Mouse (Mus musculus) spleen, adult 2 months (tissue): ENCODE measurements around the gene Olfr711. TPM values are rescaled to one million over a fixed set of nuclear protein-coding genes. Genes with fewer than 3 reads are reported as not detected.
"Not testable (repeated sequence)": the region's sequence is repeated elsewhere in the genome, so short reads cannot be mapped to it uniquely, and the experiment has no call there.

Experiments used
- DNase-seq, 2 experiments: peaks; one replicate each; pipeline versions ENCODE4 v3.0.0 to v3.0.0-alpha.2; 2012 to 2021; ENCODE audit warnings: low spot score in 2 of 2, low read depth in 1 of 2
- H3K27ac ChIP-seq: fragments of 200-500 bp; 2 replicates; pipeline ENCODE4 v1.5.1; 2012; ENCODE audit warnings: low read length, inconsistent platforms; ENCODE audit not compliant: insufficient read depth
- H3K27me3 ChIP-seq: fragments of 200-500 bp; 2 replicates; pipeline ENCODE4 v1.6.1; 2012; ENCODE audit warnings: mild to moderate bottlenecking, moderate library complexity, low read length, inconsistent platforms; ENCODE audit not compliant: control insufficient read depth, insufficient read depth
- H3K36me3 ChIP-seq: fragments of 200-500 bp; 2 replicates; pipeline ENCODE4 v1.6.1; 2012; ENCODE audit warnings: mild to moderate bottlenecking, low read length, inconsistent platforms; ENCODE audit not compliant: control insufficient read depth, insufficient read depth
- H3K4me1 ChIP-seq: fragments of 200-500 bp; 2 replicates; pipeline ENCODE4 v1.6.1; 2011; ENCODE audit warnings: inconsistent platforms; ENCODE audit not compliant: control insufficient read depth, insufficient read depth, insufficient read length
- H3K4me3 ChIP-seq: fragments of 200-500 bp; 2 replicates; pipeline ENCODE4 v1.5.1; 2011; ENCODE audit warnings: mild to moderate bottlenecking, inconsistent platforms; ENCODE audit not compliant: insufficient read depth, insufficient read length; ENCODE audit errors: extremely low read depth
- CTCF ChIP-seq: fragments of 200-500 bp; IDR thresholded peaks from 2 replicates; pipeline ENCODE4 v1.5.1; 2011; ENCODE audit warnings: mild to moderate bottlenecking, inconsistent platforms; ENCODE audit not compliant: insufficient read depth, insufficient read length, insufficient replicate concordance; ENCODE audit errors: extremely low read depth
- POLR2A ChIP-seq: fragments of 200-500 bp; IDR thresholded peaks from 2 replicates; pipeline ENCODE4 v1.6.1; 2011; ENCODE audit warnings: low read depth, low read length, inconsistent platforms
- WGBS: fragments of 180-500 bp; shearing (Covaris S2); methylation state at CpG from one replicate; pipeline ENCODE4 v1.1.7; 2018; 5-methylcytosine and 5-hydroxymethylcytosine counted together
- polyA plus RNA-seq: library from polyadenylated mRNA; depleted of rRNA; stranded (reverse); fragments of >200 nt; gene quantifications from 2 replicates; pipeline ENCODE4 v1.2.3, GENCODE M21; 2012; rRNA removed

Olfr711 gene
- polyA plus RNA-seq, result not detected in 2 replicates

DNA sequence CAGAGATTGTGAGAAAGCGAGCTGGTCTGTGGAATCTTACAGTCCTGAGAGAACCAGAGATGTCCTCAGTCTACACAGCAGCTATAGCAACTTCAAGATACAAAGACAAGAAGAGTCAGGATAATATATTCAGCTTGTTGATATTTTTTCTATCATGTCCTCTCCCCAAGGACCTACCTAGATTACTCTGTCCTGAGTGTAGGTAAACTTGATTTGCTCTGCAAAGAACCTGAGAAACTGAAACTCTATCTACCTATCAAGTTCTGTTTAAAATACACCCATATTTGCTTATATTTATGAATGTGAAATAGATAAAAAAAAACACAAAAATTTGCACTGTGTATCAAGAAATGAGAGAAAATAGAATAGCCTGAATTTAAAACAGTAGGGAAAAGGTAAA lies at the start of gene Olfr711:
Gene Olfr711, minus strand, starts transcription at position 101 of the 400 bp plus-strand sequence.
- H3K36me3 ChIP-seq, result no peaks in the 10 kb centered on the region
- no peak within 1 kb of the TSS for H3K27ac ChIP-seq
- WGBS, result 63% methylated on average over 1 of the region's 1 CpGs
- DNase-seq, result no peak
- no peak for TF ChIP-seq CTCF
- no peak for TF ChIP-seq POLR2A
- H3K27me3 ChIP-seq, result no peaks in the 10 kb centered on the region; the same call in 1 of the 2 replicates
- no peak within 1 kb of the TSS for H3K4me3 ChIP-seq
- H3K4me1 ChIP-seq, result no peaks in the 10 kb centered on the region

- TF ChIP-seq CTCF (no peak), POLR2A (no peak)
- DNase-seq, result no peak
- WGBS, result 54% methylated on average over 1 of the region's 1 CpGs
- no peaks in the 10 kb centered on the region for H3K36me3 ChIP-seq
- no peaks in the 10 kb centered on the region for H3K4me1 ChIP-seq
- no peak within 1 kb of the TSS for H3K27ac ChIP-seq
- no peaks in the 10 kb centered on the region for H3K27me3 ChIP-seq
- H3K4me3 ChIP-seq, result no peak within 1 kb of the TSS
Measured at GRCm38 (mm10) chr7:107005972-107006371, 30.7 kb upstream of the Olfr711 start, which contains the start of gene Olfr2. Olfr2 (minus strand) TSS chr7:107006072.

DNA sequence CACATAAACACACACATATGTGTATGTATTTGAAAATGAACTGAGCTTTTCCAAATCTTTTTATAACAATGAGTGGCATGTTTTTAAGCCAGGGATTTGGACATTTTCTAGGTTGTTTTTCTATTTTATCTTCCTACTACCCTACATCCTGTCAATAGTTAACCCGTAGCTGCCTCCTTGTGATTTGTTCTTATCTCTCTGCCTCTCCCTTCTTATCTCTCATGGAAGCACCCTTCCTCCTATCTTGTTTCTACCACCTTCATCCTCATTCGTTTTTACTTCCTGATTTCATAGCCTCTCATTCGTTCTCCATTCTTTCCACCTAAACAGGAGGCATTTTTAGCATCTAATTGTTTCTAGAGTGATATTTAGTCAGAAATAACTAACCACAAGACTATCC lies 28.9 kb upstream of the Olfr711 start:
- Histone ChIP-seq H3K27ac (no peak overlapping the region), H3K4me1 (no peaks in the 10 kb centered on the region), H3K27me3 (no peaks in the 10 kb centered on the region), H3K4me3 (no peak overlapping the region), H3K36me3 (no peaks in the 10 kb centered on the region)
- TF ChIP-seq CTCF, result no peak
- no peak for TF ChIP-seq POLR2A
- WGBS, result 24% methylated on average over 3 of the region's 3 CpGs
- DNase-seq, result no peak

DNA sequence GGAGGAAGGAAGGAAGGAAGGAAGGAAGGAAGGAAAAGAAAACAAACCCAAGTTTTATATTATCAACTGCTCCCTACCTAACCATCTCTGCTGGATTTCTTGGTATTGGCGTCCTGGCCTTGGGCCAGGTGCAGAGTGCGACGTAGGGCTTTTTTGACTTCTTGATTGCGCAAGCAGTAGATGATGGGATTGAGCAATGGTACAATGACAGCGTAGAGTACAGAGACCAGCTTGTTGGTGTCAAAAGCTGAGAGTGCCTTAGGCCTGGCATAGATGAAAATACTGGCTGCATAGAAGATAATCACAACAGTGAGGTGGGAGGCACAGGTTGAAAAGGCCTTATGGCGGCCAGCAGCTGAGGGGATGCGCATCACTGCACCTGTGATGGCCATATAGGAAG lies 25.5 kb upstream of the Olfr711 start:
- Histone ChIP-seq H3K36me3 (no peaks in the 10 kb centered on the region), H3K27ac (no peak overlapping the region), H3K4me1 (no peaks in the 10 kb centered on the region), H3K4me3 (no peak overlapping the region), H3K27me3 (no peaks in the 10 kb centered on the region)
- TF ChIP-seq POLR2A (no peak), CTCF (no peak)
- DNase-seq, result no peak
- WGBS, result 81% methylated on average over 7 of the region's 7 CpGs

GRCm38 (mm10) chr7:106985236-106985635 lies 10.0 kb upstream of the Olfr711 start:
- no peaks in the 10 kb centered on the region for H3K27me3 ChIP-seq
- no peaks in the 10 kb centered on the region for H3K36me3 ChIP-seq
- 95% methylated on average over 3 of the region's 3 CpGs for WGBS
- TF ChIP-seq CTCF (no peak), POLR2A (no peak)
- no peak overlapping the region for H3K27ac ChIP-seq
- H3K4me1 ChIP-seq, result no peaks in the 10 kb centered on the region
- DNase-seq, result no peak
- peak overlapping the region; percentile 44; the same call in 1 of the 2 replicates for H3K4me3 ChIP-seq

DNA sequence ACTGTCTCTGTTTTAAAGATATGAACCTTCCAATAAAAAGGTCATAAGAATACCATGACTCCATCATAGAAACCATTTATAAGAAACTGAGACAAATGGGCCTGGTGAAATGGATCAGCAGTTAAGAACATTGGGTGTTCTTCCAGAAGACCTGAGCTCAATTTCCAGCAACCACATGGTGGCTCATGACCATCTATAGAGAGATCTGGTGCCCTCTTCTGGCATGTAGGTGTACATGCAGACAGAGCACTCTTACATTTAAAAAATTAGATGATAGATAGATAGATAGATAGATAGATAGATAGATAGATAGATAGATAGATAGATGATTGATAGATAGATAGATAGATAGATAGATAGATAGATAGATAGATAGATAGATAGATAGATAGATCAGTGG lies 7.8 kb downstream of the Olfr711 start:
- not testable (repeated sequence) for H3K4me3 ChIP-seq, H3K4me1 ChIP-seq, H3K27me3 ChIP-seq, H3K27ac ChIP-seq, H3K36me3 ChIP-seq, DNase-seq
- 0 out of 2 replicates have a peak, but pooled peaks have one; percentile 2 for TF ChIP-seq CTCF

- Histone ChIP-seq H3K4me1 (no peaks in the 10 kb centered on the region), H3K27me3 (no peaks in the 10 kb centered on the region), H3K36me3 (no peaks in the 10 kb centered on the region), H3K27ac (no peak within 1 kb of the TSS), H3K4me3 (no peak within 1 kb of the TSS)
- TF ChIP-seq POLR2A (no peak), CTCF (no peak)
- WGBS, result 78% methylated on average over 1 of the region's 1 CpGs
- no peak for DNase-seq
Measured at GRCm38 (mm10) chr7:106963837-106964236, 11.4 kb downstream of the Olfr711 start, which contains the start of gene Olfr6. Olfr6 (minus strand) TSS chr7:106963937.
